Mouse (Mus musculus) olfactory bulb, adult 2 months (tissue): ENCODE results near the gene Grap2. TPM values are rescaled to one million over a fixed set of nuclear protein-coding genes. Genes with fewer than 3 reads are reported as not detected.

ENCODE experiments used
- H3K27ac ChIP-seq: fragments of 200-500 bp; 2 replicates; pipeline ENCODE4 v1.5.1; 2012; ENCODE audit warnings: low read depth, low read length; ENCODE audit not compliant: insufficient read depth
- H3K4me1 ChIP-seq: fragments of 200-500 bp; 2 replicates; pipeline ENCODE4 v1.6.1; 2012; ENCODE audit warnings: low read length; ENCODE audit not compliant: control insufficient read depth, insufficient read depth
- H3K4me3 ChIP-seq: fragments of 200-500 bp; 2 replicates; pipeline ENCODE4 v1.5.1; 2012; ENCODE audit warnings: mild to moderate bottlenecking, low read depth, low read length, moderate library complexity; ENCODE audit not compliant: insufficient read depth
- CTCF ChIP-seq: fragments of 200-500 bp; IDR thresholded peaks from 2 replicates; pipeline ENCODE4 v1.5.1; 2012; ENCODE audit warnings: low read depth, mild to moderate bottlenecking, low read length, moderate library complexity; ENCODE audit not compliant: insufficient read depth
- POLR2A ChIP-seq: fragments of 200-500 bp; IDR thresholded peaks from 2 replicates; pipeline ENCODE4 v1.6.1; 2012; ENCODE audit warnings: mild to moderate bottlenecking, low read depth, low read length, moderate library complexity; ENCODE audit not compliant: insufficient read depth
- WGBS: fragments of 180-500 bp; shearing (Covaris S2); methylation state at CpG from one replicate; pipeline ENCODE4 v1.1.7; 2018; 5-methylcytosine and 5-hydroxymethylcytosine counted together
- polyA plus RNA-seq: library from polyadenylated mRNA; stranded (reverse); fragments of >200 nt; gene quantifications from 2 replicates; pipeline ENCODE4 v1.2.4, GENCODE M21; 2012; ENCODE audit warnings: low replicate concordance; ENCODE audit not compliant: missing spikeins, insufficient read depth, insufficient read length

Gene Grap2
- polyA plus RNA-seq, 1 experiment, result not detected

- no peak overlapping the region for H3K27ac ChIP-seq
- peaks cover 3% of the 10 kb centered on the region; the same call in 1 of the 2 replicates for H3K4me1 ChIP-seq
- TF ChIP-seq POLR2A (no peak), CTCF (no peak)
- no peak overlapping the region for H3K4me3 ChIP-seq
- 95% methylated on average over 6 of the region's 6 CpGs for WGBS
These were observed 8.7 kb upstream of the Grap2 start for GRCm38 (mm10) chr15:80563634-80564208.

GRCm38 (mm10) chr15:80565106-80565665 lies 7.2 kb upstream of the Grap2 start, which contains the start of gene Enthd1:
Enthd1 (minus strand) TSS chr15:80565156.
- no peak for TF ChIP-seq CTCF
- 89% methylated on average over 19 of the region's 19 CpGs for WGBS
- no peak within 1 kb of the TSS for H3K27ac ChIP-seq
- H3K4me3 ChIP-seq, result no peak within 1 kb of the TSS
- no peaks in the 10 kb centered on the region for H3K4me1 ChIP-seq

- TF ChIP-seq POLR2A (no peak), CTCF (no peak)
- H3K4me3 ChIP-seq, result no peak overlapping the region
- H3K4me1 ChIP-seq, result no peaks in the 10 kb centered on the region
- 94% methylated on average over 6 of the region's 6 CpGs for WGBS
- no peak overlapping the region for H3K27ac ChIP-seq
These were observed 5.7 kb upstream of the Grap2 start for GRCm38 (mm10) chr15:80566696-80567095.

- Histone ChIP-seq H3K4me3 (no peak overlapping the region), H3K27ac (no peak overlapping the region), H3K4me1 (no peaks in the 10 kb centered on the region)
- 94% methylated on average over 3 of the region's 3 CpGs for WGBS
- TF ChIP-seq POLR2A (no peak), CTCF (no peak)
These were observed 5.3 kb upstream of the Grap2 start for GRCm38 (mm10) chr15:80567139-80567538.

- Histone ChIP-seq H3K4me1 (no peaks in the 10 kb centered on the region; the same call in 1 of the 2 replicates), H3K27ac (no peak overlapping the region), H3K4me3 (no peak overlapping the region)
- 71% methylated on average over 4 of the region's 4 CpGs for WGBS
- TF ChIP-seq CTCF, result no peak
- no peak for TF ChIP-seq POLR2A
These were observed 4.7 kb upstream of the Grap2 start for GRCm38 (mm10) chr15:80567731-80568130.

- Histone ChIP-seq H3K4me1 (no peaks in the 10 kb centered on the region; the same call in 1 of the 2 replicates), H3K4me3 (no peak overlapping the region), H3K27ac (no peak overlapping the region)
- TF ChIP-seq POLR2A (no peak), CTCF (no peak)
- WGBS, result 93% methylated on average over 7 of the region's 7 CpGs
These were observed 3.2 kb upstream of the Grap2 start for GRCm38 (mm10) chr15:80569205-80569604.

- no peaks in the 10 kb centered on the region; the same call in 1 of the 2 replicates for H3K4me1 ChIP-seq
- no peak overlapping the region for H3K4me3 ChIP-seq
- WGBS, result 100% methylated on average over 1 of the region's 1 CpGs
- H3K27ac ChIP-seq, result no peak overlapping the region
- no peak for TF ChIP-seq POLR2A
- TF ChIP-seq CTCF, result no peak
These were observed 2.2 kb upstream of the Grap2 start for GRCm38 (mm10) chr15:80570226-80570625.

GRCm38 (mm10) chr15:80571611-80572010 lies 783 bp upstream of the Grap2 start:
- no peak overlapping the region for H3K4me3 ChIP-seq
- WGBS, result 82% methylated on average over 7 of the region's 7 CpGs
- TF ChIP-seq POLR2A (no peak), CTCF (no peak)
- H3K27ac ChIP-seq, result no peak overlapping the region
- H3K4me1 ChIP-seq, result peaks cover 3% of the 10 kb centered on the region; the same call in 1 of the 2 replicates

GRCm38 (mm10) chr15:80572811-80573520 lies 572 bp downstream of the Grap2 start:
- Histone ChIP-seq H3K4me1 (peaks cover 14% of the 10 kb centered on the region), H3K27ac (no peak overlapping the region), H3K4me3 (no peak overlapping the region)
- TF ChIP-seq CTCF (no peak), POLR2A (no peak)
- 78% methylated on average over 9 of the region's 9 CpGs for WGBS
